Mouse (Mus musculus): ENCODE results near the gene Rnf43. TPM values are rescaled to one million over a fixed set of nuclear protein-coding genes. Genes with fewer than 3 reads are reported as not detected.

Gene Rnf43
- total RNA-seq (2014; rRNA removed) (1.0 and 1.8 TPM in 2 replicates), polyA plus RNA-seq (2015; fragmentation: Nextera tagmentation; extraction: Ambion mirVana) (0.79 and 0.84 TPM in 2 replicates)

DNA sequence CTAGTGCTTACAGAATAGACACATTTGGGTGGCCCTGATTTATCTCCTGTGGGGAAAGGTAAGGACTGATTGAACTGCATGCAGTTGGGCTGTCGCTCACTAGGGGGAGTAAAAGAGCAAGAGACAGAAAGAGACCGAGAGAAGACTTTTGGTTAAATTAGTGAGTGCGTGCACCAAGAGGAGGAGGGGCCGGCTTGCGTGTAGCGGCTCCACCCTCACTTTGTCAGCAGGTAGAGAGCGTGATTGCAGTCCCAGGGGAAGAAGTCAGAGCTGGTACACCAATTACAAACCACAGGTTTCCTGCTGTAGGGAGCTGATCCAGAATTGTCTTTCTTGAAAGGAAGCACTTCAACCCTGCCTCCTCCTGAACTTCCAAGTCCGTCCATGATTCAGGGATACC is at the start of gene Rnf43:
TSS of gene Rnf43 (plus strand) at position 316 of the 400 bp plus-strand sequence.
- Histone ChIP-seq H3K9me3 (ENCODE audit: low read length) (no peaks in the 10 kb centered on the region), H3K4me3 (ENCODE audit: low read depth, low read length) (peak within 1 kb of the TSS; percentile 34), H3K9ac (peak within 1 kb of the TSS; percentile 31; the same call in 1 of the 2 replicates), H3K36me3 (ENCODE audit: insufficient read depth) (no peaks in the 10 kb centered on the region), H3K4me1 (ENCODE audit: insufficient read depth) (no peaks in the 10 kb centered on the region), H3K4me2 (ENCODE audit: low read depth) (peak within 1 kb of the TSS; percentile 61), H3K27ac (ENCODE audit: low read depth, low read length) (no peak within 1 kb of the TSS), H3K27me3 (ENCODE audit: insufficient read depth, low read length) (no peaks in the 10 kb centered on the region; the same call in 1 of the 2 replicates)
- DNase-seq (peak; percentile 89), ATAC-seq (peak; percentile 87)
- 0% methylated on average over 8 of the region's 8 CpGs for WGBS
- peak; percentile 91 for TF ChIP-seq CTCF (IDR thresholded peaks at IDR 0.05; ENCODE audit: low read depth)

DNA sequence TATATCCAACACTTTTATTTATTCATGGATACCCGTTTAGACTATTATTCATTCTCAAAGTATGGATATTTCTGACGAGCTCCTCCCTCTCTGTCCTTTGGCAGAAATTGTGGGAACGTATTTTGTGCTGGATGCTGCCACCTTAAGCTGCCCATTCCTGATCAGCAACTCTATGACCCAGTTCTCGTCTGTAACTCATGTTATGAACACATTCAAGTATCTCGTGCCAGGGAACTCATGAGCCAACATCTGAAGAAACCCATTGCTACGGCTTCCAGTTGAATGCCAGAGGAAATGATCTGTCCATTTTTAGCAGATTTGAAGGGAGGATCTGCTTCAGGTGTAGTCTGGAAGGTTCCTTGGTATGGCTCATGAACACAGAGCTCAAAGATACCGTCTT is 48.5 kb upstream of the Rnf43 start:
- no peak for DNase-seq
- no peaks in the 10 kb centered on the region for H3K4me1 ChIP-seq (ENCODE audit: insufficient read depth)
- H3K9ac ChIP-seq = no peak overlapping the region
- no peak for TF ChIP-seq CTCF (IDR thresholded peaks at IDR 0.05; ENCODE audit: low read depth)
- H3K4me2 ChIP-seq (ENCODE audit: low read depth) = no peak overlapping the region
- WGBS = 89% methylated on average over 7 of the region's 7 CpGs
- H3K4me3 ChIP-seq (ENCODE audit: low read depth, low read length) = no peak overlapping the region
- no peaks in the 10 kb centered on the region for H3K9me3 ChIP-seq (ENCODE audit: low read length)
- peaks cover 87% of the 10 kb centered on the region for H3K36me3 ChIP-seq (ENCODE audit: insufficient read depth)
- no peak for ATAC-seq
- no peaks in the 10 kb centered on the region for H3K27me3 ChIP-seq (ENCODE audit: insufficient read depth, low read length)
- no peak overlapping the region for H3K27ac ChIP-seq (ENCODE audit: low read depth, low read length)

DNA sequence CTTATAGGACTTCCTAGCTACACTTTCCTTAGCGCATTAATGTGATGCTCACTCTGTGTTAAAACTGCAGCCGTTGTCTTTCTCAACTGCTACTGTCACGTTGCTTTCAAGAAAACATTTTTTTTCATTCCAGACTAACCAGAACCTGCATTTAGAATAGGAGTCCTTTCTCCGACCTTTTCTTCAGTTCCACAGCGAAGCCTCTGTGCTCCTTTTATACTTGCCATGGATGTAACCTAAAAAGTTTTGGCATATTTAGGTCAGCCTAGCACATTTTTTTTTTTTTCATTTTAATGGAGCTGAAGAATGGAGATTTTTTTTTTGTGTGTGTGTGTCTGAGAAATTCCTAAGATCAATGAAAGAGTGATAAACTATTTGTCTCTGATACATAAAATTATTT is 47.0 kb upstream of the Rnf43 start:
- no peak for DNase-seq
- Histone ChIP-seq H3K36me3 (ENCODE audit: insufficient read depth) (peaks cover 80% of the 10 kb centered on the region), H3K4me1 (ENCODE audit: insufficient read depth) (no peaks in the 10 kb centered on the region), H3K4me2 (ENCODE audit: low read depth) (no peak overlapping the region), H3K27me3 (ENCODE audit: insufficient read depth, low read length) (no peaks in the 10 kb centered on the region), H3K4me3 (ENCODE audit: low read depth, low read length) (no peak overlapping the region), H3K27ac (ENCODE audit: low read depth, low read length) (no peak overlapping the region), H3K9ac (no peak overlapping the region), H3K9me3 (ENCODE audit: low read length) (no peaks in the 10 kb centered on the region)
- WGBS = 90% methylated on average over 5 of the region's 5 CpGs
- TF ChIP-seq CTCF (IDR thresholded peaks at IDR 0.05; ENCODE audit: low read depth) = no peak
- no peak for ATAC-seq

DNA sequence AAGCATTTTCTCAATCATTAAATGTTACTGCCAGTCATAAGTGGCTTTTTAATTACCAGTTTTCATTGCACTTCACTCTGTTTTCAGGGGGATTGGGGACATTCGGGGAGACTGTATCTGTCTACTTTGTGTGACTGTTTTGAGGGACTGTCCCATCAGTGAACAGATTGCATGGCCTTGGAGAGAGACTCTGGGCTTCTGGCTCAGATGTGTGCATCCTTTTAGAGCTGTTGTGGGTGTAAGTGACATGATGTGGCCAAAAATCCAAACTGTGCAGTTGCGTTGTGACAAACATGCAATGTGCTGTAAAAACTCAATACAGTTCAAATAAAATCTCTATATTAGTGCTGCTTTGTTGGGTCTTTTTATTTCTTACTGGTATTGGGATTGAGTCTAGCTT is 46.6 kb upstream of the Rnf43 start:
- no peak for TF ChIP-seq CTCF (IDR thresholded peaks at IDR 0.05; ENCODE audit: low read depth)
- Histone ChIP-seq H3K4me1 (ENCODE audit: insufficient read depth) (no peaks in the 10 kb centered on the region), H3K27me3 (ENCODE audit: insufficient read depth, low read length) (no peaks in the 10 kb centered on the region), H3K36me3 (ENCODE audit: insufficient read depth) (peaks cover 80% of the 10 kb centered on the region), H3K9ac (no peak overlapping the region), H3K4me2 (ENCODE audit: low read depth) (no peak overlapping the region), H3K9me3 (ENCODE audit: low read length) (no peaks in the 10 kb centered on the region), H3K27ac (ENCODE audit: low read depth, low read length) (no peak overlapping the region), H3K4me3 (ENCODE audit: low read depth, low read length) (no peak overlapping the region)
- ATAC-seq = no peak
- no peak for DNase-seq
- 91% methylated on average over 2 of the region's 2 CpGs for WGBS

DNA sequence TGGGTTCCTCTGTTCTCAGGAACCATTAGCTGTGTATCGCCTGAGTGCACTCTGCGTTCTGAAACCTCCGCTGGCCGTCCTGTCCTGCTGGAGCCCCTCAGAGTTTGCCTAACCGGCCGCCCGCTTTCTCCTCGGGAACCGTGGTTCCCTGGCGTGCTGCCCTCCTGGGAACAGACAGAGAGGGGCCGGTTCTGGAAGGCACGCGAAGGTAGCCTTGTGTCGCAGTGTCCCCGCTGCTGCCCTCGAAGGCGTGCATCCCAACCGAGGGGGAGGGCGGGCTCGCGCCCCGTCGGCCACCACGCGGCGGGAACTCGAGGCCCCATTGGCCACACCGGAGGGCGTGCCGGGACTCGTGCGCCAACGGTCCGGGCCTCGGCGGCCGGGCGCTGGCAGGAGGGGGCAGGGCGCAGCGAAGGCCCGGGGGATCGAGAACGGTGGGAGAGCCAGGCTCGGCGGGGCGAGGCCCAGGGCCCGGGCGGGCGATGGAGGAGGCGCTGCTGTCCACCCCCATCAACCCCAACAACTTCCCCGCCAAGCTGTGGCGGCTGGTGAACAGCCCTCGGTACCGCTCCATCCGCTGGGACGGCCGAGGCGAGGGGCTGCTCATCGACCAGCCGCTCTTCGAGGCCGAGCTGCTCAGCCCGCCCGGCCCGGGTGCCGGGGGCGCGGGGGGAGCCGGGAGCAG is 45.6 kb upstream of the Rnf43 start, which contains the start of gene Hsf5:
TSS of gene Hsf5 (plus strand) at position 375 of the 685 bp plus-strand sequence.
- peaks cover 71% of the 10 kb centered on the region for H3K36me3 ChIP-seq (ENCODE audit: insufficient read depth)
- no peak within 1 kb of the TSS for H3K4me3 ChIP-seq (ENCODE audit: low read depth, low read length)
- TF ChIP-seq CTCF (IDR thresholded peaks at IDR 0.05; ENCODE audit: low read depth) = no peak
- WGBS = 93% methylated on average over 58 of the region's 69 CpGs
- no peaks in the 10 kb centered on the region for H3K27me3 ChIP-seq (ENCODE audit: insufficient read depth, low read length)
- H3K27ac ChIP-seq (ENCODE audit: low read depth, low read length) = no peak within 1 kb of the TSS
- DNase-seq (no peak), ATAC-seq (no peak)
- no peak within 1 kb of the TSS for H3K4me2 ChIP-seq (ENCODE audit: low read depth)
- H3K9ac ChIP-seq = no peak within 1 kb of the TSS
- H3K9me3 ChIP-seq (ENCODE audit: low read length) = no peaks in the 10 kb centered on the region
- H3K4me1 ChIP-seq (ENCODE audit: insufficient read depth) = no peaks in the 10 kb centered on the region

DNA sequence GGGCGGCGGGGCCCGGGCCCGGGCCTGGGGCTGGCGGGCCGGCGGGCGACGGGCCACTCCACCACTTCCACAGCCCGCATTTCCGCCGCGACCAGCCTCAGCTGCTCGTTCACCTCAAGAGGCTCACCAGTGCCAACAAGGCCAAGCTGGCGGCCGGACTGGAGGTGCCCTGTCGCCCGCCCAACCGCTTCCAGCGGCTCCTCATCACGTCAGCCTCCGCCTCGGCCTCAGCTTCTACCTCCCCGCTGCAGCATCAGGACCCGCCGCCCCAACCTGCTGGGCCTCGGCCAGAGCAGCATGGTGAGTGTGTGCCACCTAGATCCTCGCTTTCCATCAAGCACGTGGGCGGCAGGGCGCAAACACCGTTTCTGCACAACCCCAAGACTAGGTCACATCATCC is 44.9 kb upstream of the Rnf43 start:
- Histone ChIP-seq H3K9ac (no peak overlapping the region), H3K4me2 (ENCODE audit: low read depth) (no peak overlapping the region), H3K9me3 (ENCODE audit: low read length) (no peaks in the 10 kb centered on the region), H3K27ac (ENCODE audit: low read depth, low read length) (no peak overlapping the region), H3K36me3 (ENCODE audit: insufficient read depth) (peaks cover 68% of the 10 kb centered on the region), H3K4me1 (ENCODE audit: insufficient read depth) (no peaks in the 10 kb centered on the region), H3K4me3 (ENCODE audit: low read depth, low read length) (no peak overlapping the region), H3K27me3 (ENCODE audit: insufficient read depth, low read length) (no peaks in the 10 kb centered on the region)
- ATAC-seq (no peak), DNase-seq (no peak)
- TF ChIP-seq CTCF (IDR thresholded peaks at IDR 0.05; ENCODE audit: low read depth) = no peak
- WGBS = 94% methylated on average over 32 of the region's 32 CpGs

DNA sequence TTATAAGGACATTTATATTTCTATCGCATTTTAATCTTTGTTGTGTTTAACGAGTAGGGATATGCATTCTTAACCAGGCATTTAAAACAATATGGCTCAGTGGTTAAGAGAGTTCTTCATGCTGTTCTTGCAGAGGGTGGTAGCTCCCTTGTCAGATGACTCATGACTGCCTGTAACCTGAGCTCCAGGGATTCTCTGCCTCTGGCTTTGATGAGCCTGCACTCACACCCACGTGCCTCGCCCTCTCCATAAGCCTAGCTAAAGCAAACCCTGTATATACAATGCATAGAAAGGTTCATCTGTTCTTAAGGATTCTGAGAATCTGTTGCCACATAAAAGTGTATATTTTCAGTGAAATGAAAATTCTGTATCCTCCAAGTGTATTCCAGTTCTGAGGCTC is 39.4 kb upstream of the Rnf43 start:
- peaks cover 40% of the 10 kb centered on the region for H3K36me3 ChIP-seq (ENCODE audit: insufficient read depth)
- no peaks in the 10 kb centered on the region for H3K27me3 ChIP-seq (ENCODE audit: insufficient read depth, low read length)
- no peaks in the 10 kb centered on the region for H3K4me1 ChIP-seq (ENCODE audit: insufficient read depth)
- 85% methylated on average over 4 of the region's 4 CpGs for WGBS
- no peaks in the 10 kb centered on the region for H3K9me3 ChIP-seq (ENCODE audit: low read length)
- H3K4me2 ChIP-seq (ENCODE audit: low read depth) = no peak overlapping the region
- TF ChIP-seq CTCF (IDR thresholded peaks at IDR 0.05; ENCODE audit: low read depth) = no peak
- DNase-seq (no peak), ATAC-seq (no peak)
- no peak overlapping the region for H3K27ac ChIP-seq (ENCODE audit: low read depth, low read length)
- no peak overlapping the region for H3K4me3 ChIP-seq (ENCODE audit: low read depth, low read length)
- no peak overlapping the region for H3K9ac ChIP-seq
